Mouse (Mus musculus): ENCODE measurements at regions not wholly inside any gene's neighbourhood (a gene's known extent, or its start where the extent isn't known, plus 50 kb on each side); places are given as distances from the start of the nearest gene placed in this dataset.

DNA sequence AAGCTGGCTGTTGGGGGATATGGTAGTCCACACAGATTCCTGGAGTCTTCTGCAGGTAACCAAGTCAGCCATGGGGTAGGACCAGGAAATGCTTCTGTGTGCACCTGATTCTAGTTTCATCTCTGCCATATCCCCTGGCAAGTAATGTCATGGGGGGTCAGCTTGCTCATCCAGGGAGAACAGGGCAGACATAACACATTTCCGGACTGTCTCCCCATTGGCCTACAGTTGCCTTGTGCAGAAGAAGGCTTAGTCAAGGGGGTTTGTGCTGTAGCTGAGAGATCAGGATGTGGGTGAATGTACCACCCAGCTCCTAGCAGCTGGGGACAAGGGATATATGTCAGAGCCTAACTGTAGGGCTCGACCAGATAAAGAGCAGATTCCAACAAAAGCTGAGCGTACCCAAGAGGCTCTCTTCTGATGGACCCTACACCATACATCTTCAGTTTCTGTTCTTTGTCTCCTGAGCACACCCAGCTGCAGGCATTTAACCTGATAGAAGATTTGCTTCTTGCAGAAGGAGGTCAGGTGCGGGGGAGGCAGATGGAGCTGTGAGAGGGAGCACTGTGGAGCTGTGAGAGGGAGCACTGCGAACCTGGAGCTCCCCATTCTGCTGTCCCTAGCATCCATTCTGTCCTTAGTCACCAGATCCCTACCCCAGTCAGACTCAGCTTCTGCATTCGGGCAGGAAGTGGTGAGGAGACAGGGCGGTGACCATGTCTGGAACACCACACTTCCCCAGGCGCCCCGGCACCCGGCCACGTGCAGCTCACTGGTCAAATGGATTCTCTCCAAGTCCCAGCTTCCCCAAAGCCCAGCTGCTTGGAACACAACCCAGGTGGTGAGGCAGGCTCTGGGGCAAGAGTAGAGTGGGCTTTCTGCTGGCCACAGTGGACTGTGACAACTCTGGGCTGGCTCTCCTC, 88.9 kb upstream of the Mef2a start:
- TF ChIP-seq CTCF (IDR thresholded peaks at IDR 0.05) (peak; percentile 6; the same call in 1 of the 2 replicates), EP300 (IDR thresholded peaks at IDR 0.05) (peak; percentile 95)
